ENCODE assay signal across 8 mouse cellular contexts in genomic region chr9:105494553-105495315, GRCm38 (mm10). TPM values are rescaled to one million over a fixed set of nuclear protein-coding genes. Genes with fewer than 3 reads are reported as not detected.
A peak's percentile ranks its signal among the peaks of the same experiment; 100 is the strongest.
DNase-seq lines count a peak whose midpoint lies in the region; ATAC-seq lines count a peak whose summit lies in the region.

No protein-coding gene starts in this region.

- H3K27me3 ChIP-seq in hindbrain, embryonic 11.5 days (ENCODE audit: control insufficient read depth, insufficient read depth, low read length): no peaks in the 10 kb centered on the region

- no peaks in the 10 kb centered on the region for H3K36me3 ChIP-seq in hindbrain, embryonic 11.5 days (ENCODE audit: control insufficient read depth, insufficient read depth, low read length)

- no peaks in the 10 kb centered on the region for H3K4me1 ChIP-seq in hindbrain, embryonic 11.5 days (replicated peaks; ENCODE audit: control insufficient read depth, insufficient read depth, low read length)

- H3K9ac ChIP-seq in hindbrain, embryonic 11.5 days (ENCODE audit: low read depth, low read length): peak overlapping the region; percentile 93

- WGBS in hindbrain, embryonic 11.5 days: under 1% methylated on average over 56 of the region's 83 CpGs

- peak overlapping the region; percentile 97 for H3K27ac ChIP-seq in hindbrain, embryonic 11.5 days (ENCODE audit: low read depth, low read length)

- peak; percentile 52 for DNase-seq in MEL-GATA-1-ER (ENCODE audit: extremely low read depth, low read depth)
- peak; percentile 97 for DNase-seq in cerebellum, adult 8-10 months
- DNase-seq in hindbrain, embryonic 11.5 days (ENCODE audit: low spot score): peak; percentile 96
- DNase-seq in layer of hippocampus, postnatal 10 days (ENCODE audit: low spot score in 2 of 2): peak; percentile 95 to 98
- DNase-seq in lung, postnatal 10 days: peak; percentile 98
- DNase-seq in ovary, postnatal 36 days (ENCODE audit: low spot score): peak; percentile 98
- peak; percentile 97 for DNase-seq in thymus, postnatal 25 days

- ATAC-seq in frontal cortex, adult (ENCODE audit: low TSS enrichment): peak; percentile 93
- peak; percentile 99 for ATAC-seq in hindbrain, embryonic 11.5 days (ENCODE audit: low FRiP score)

- no peaks in the 10 kb centered on the region for H3K9me3 ChIP-seq in hindbrain, embryonic 11.5 days (ENCODE audit: control insufficient read depth, low read length)

- peak overlapping the region; percentile 87 for H3K4me2 ChIP-seq in hindbrain, embryonic 11.5 days (replicated peaks; ENCODE audit: low read depth, low read length)

- peak overlapping the region; percentile 68 for H3K4me3 ChIP-seq in hindbrain, embryonic 11.5 days (ENCODE audit: low read depth, low read length)

RNA-seq across cellular contexts. Expression of gene Atp2c1, which starts 32.4 kb away (rescaled TPM):
- polyA plus RNA-seq in hindbrain, embryonic 11.5 days (2014; fragmentation: Nextera tagmentation; extraction: Ambion mirVana): 65.3 and 83.1 TPM in 2 replicates
- total RNA-seq in layer of hippocampus, postnatal 10 days (2021): 100 to 1,000 TPM; 252 to 278 TPM

Comparison
In these comparisons a context has a peak if more than half of its experiments do, and no peak if none do; other contexts are left out.
1. Peak in every context shown above with its lines: DNase-seq, ATAC-seq, H3K4me3 ChIP-seq and H3K27ac ChIP-seq.